Mouse (Mus musculus): ENCODE measurements around the gene Rftn1.

DNA sequence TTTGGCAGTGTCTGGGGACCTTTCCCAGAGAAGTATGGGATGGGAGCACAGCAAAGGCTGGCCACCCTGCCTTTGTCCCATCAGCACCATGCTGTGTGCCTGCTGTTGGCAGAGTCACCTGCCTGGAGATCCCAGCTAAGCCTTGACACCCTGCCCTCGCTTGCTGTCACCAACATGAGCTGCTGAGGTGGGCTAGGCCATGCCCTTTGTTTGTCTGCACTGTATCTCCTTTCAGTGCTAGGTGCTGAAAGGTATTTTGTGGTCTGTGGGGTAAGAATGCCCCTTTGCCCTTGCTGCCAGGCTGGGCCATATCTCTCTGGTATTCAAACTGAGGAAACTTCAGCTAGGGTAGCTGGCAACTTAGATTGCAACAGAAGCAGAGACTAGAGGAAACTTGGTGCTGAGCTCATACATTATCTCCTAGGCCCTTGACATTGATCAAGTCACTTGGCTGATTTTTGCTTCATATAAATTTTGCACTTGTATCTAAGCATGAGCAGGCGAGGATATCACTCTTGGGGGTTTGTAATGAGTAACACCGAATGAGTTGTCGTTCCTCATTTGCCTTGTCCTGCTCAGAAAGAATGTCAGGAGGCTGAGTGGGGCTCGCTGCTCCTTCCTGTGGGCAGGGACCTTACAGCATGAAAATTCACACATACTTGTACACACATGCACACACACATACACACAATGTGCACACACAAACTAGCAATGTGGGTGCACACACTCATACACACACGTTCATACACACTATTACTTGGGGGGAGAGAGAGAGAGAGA is 207.7 kb downstream of the Rftn1 start:
- TF ChIP-seq CTCF (IDR thresholded peaks at IDR 0.05; ENCODE audit: borderline replicate concordance, insufficient read depth, low read depth, low read length) (no peak), POLR2A (IDR thresholded peaks at IDR 0.05; ENCODE audit: borderline replicate concordance, insufficient read depth, low read length) (no peak)
